Mouse (Mus musculus) urinary bladder, postnatal 36 days (tissue): ENCODE measurements at regions not wholly inside any gene's neighbourhood (a gene's known extent, or its start where the extent isn't known, plus 50 kb on each side); places are given as distances from the start of the nearest gene placed in this dataset.

Experiments
- DNase-seq, 2 experiments: peaks; one replicate each; pipeline ENCODE4 v3.0.0; 2022; ENCODE audit warnings: low spot score in 2 of 2, mixed read lengths in 1 of 2

DNA sequence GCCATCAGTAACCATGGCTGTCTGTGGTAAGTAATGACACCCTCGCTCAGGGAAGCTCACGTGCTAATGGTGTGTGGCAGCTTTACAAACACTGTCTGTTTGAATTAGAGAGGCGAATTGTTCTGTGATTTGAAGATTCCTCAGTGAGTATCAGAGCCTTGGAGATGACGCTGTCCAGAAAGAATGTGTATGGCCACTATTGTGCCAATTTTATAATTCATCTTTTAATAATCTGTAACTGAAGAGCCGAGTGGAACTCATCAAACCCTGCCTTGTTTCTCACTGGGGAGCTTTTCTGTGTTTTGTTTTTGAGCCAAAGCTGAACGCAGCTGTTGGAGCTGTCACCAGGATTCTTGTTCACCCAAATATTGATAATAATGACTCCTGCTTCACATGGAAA is 171.7 kb downstream of the Dact1 start:
- no peak for DNase-seq

DNA sequence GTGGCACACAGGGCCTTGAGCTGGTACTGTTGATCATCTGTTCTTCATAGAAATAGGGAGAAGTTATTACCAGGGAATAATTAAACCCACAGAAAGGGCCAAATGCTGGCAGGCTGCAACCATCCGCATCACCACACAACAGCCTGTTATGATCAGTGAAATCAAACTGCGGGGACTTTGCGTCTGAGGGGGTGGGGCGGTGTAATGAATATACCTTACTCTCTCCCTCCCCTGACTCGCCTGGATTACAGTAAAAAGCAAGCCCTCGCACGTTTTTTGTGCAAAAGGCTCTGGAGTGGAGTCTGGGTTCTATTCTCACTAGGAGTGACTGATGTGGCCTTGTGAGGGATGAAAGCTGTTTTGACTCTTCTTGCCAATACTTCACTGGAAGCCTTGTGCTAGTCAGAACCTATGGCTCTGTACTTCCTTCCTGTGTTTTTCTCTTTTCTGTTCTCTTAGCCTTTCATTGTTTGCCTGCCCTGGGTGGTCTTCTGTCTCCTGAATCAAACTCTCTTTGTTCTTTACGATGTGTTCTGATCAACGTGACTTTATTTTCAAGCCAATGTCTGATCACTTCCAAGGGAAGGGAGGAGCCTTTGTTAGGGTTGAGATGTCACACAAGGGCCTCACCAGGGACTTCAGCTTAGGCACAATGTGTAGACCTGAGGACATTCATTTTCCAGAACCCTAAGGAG is 172.4 kb downstream of the Dact1 start:
- DNase-seq: no peak

DNA sequence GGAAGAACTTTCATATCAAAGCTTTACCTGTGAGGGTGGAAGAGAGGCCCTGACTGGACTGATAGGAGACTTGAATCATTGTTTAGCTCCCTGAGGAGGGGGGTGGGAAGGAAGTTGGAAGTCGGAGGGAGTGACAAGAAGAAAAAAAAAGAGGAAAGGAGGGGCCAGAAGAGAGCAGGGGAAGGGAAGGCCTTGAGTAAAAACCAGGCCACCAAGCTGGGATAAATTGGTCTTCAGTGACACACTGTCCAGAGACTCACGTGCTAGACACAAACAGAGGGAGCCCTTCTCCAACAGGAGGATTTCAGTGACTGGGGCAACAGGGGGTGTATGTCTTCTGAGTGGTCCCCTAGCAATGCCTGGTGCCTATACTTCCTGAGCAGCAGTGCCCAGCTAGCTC is 172.9 kb downstream of the Dact1 start:
- DNase-seq: no peak

DNA sequence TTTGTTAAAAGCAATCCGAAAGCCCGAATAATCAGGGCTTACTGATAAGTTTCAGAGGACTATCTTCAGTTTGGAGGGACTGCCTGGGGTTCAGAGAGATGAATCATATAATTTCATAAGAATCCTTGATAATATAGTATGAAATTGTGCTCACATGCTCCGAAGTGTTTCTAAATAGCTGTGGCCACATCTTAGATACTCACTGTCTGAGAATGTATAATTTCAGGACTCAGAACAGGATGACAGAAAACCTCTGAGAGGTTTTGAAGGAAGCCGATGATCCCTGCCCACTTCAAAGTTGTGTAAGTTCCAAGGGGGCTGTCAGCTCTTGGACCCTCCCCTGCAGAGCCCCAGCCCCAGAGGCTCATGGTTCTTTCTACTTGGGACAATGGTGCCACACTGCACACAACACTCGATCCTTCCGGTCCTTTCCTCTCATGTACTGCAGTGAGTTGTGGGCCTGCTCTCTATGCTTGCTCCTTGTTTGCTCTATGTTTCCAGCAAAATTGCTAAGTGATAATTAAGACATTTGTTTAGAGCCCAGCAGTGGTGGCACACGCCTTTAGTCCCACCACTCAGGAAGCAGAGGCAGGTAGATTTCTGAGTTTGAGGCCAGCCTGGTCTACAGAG is 174.0 kb downstream of the Dact1 start:
- DNase-seq: no peak

DNA sequence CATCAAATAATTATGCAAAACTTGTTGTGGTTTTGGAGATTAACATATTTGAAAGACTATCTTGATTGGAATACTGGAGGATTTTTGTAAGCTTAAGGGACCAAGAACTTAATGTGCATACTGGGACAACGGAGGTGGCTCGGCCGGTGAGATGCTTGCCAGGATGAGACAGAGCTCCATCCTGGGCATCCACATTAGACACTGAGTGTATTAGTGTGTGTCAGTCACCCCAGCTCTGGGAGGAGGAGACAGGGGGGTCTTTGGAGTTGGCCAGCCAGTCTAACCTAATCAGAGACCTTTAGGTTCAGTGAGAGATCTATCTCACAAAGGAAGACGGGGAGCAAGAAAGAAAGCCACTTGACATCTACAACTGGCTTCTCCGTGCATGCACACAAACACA is 174.6 kb downstream of the Dact1 start:
- DNase-seq: no peak

DNA sequence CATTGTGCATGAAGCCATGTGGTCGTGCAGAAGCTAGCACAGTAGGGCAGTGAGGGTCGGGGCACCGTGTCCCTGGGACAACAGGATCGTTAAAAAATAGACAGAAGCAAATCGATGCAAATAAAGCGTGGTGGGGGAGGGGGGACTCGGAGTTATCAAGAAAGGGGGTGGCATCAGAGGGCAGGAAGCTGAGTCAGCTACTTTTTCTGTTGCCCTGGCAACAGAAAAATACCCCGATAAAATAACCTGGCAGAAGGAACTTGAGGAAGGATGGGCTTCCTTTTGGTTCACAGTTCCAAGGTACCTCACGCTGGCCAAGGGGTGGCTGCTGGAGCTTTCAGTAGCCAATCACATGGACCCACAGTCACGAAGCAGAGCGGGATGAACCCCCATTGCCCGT is 176.4 kb downstream of the Dact1 start:
- no peak for DNase-seq

DNA sequence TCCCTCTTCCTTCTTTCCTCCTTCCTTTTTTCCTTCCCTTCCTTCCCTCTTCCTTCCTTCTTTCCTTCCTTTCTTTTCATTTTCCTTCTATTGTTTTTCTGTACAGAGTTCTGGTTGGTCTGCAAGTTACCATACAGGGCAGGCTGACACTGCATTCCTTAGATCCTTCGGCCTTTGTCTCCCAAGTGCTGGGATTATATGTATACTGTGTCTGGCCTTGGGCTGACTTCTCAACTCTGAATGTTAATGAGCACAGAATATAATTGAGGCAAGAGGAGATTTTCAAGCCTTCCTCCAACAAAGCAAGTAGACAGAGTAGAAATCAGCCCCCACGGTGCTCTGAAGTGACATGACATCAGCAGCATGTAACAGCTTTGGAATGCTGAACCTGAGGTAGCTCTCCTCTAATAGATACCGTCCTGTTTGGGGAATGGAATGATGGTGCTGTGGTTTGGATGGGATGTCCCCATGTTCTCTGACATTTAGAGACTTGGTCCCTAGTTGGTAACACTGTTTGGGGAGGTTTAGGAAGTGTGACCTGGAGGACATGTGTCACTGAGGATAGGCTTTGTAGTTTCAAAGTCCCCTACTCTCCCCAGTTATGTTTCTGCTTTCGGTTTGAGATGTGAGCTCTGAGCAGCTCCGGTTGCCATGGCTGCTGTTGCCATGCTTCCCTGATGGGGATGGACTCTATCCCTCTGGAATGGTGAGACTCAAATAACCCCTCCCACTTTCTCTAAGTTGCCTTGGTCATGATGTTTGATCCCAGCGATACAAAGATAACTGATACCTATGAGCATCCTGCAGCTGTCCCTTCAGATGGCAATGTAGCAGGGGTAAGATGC is 178.1 kb downstream of the Dact1 start:
- DNase-seq: no peak

DNA sequence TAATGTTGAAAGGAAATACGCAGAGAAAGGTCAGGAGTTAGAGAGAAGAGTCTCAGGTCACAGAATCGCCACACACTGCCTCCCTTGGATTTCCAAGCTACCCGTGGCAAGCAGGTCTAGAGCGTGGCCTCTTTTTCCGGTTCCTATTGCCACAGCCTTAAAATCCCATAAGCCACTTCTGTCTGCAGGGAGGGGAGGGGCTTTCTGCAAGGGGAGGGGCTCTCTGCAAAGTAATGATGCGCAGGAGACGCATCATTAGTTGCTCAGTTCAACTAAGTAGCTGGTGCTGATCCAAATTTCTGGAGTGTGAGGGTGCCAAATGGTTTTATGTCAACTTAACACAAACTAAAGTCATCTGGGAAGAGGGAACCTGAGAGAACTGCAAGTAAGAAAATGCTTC is 179.6 kb downstream of the Dact1 start:
- no peak for DNase-seq

DNA sequence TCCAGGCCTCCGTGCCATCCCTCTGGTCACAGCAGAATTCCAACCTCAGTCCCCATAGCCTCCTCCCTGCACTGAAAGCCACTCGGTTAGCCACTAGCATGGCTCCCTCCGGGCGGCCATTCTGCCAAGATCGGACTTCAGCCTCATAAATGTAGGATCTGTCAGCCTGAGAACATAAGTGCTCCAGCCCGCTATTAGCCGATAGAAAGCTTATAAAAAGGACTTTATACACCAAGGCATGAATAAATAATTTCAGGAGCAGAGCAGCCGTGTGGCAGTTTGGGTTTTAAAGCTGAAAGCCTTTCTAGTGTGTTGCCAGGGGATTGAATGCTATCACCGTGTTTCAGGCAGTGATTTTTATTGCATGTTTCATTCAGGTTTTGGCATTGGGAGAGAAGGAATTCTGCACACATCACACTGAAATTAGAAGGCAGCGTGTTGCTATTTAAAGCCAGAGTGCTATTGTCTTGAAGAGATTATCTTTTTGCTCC is 185.2 kb downstream of the Dact1 start:
- DNase-seq: no peak

DNA sequence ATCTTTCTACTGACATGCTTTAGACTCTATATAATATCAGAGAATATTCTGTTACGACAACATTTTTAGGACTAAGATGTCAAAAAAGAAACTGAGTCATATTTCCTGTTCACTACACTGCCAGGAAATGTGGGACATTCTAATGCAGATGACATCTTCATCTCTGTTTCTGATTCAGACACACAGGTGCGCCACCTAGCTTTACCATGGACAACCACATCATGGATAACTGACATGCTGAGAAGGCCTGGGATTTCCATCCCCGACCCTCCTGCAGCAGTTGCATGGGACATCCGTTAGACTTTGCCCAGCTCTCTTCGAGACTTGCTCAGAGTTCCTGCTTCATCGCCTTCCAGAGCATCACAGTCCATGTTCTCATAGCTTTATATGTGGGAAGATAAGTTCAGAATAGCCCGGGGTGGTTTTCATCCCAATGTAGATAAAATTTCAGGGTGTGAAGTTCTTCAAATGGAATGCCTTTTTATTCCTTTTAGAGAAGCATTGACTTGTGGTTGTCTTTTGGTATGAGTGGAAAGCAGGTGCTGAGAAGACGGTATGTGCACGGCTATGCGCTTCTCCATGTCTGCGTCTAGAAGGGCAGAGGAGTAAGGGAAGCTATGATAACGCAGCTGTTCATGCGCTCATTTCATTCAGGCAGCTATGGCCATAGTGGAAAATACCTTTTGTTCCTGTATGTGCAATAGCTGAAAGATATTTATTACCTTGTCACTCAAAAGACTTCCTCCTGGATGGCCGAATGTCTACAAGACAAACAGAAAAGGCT is 188.8 kb downstream of the Dact1 start:
- no peak for DNase-seq

DNA sequence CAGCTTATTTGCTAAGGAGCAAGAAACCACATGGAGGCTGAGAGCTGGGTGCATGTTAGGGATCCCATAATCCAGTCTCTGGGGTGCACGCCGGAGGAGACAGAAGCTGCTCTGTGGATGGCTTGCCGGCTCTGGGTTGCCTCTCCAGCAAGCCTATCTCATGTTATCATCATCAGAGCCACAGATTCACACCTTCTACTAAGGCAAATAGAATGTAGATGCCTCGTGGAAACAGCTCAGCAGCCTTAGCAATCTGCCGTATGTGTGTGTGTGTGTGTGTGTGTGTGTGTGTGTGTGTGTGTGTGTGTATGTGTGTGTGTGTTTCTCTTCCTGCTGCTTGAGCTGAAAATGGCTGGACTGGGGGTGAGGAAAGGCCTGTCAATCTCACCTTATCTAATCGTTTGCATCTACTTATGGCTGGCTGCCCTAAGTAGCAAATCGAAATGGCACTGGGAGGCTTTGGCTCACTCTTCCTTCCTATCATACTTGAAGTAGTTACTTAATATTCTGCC is 191.7 kb downstream of the Dact1 start:
- no peak for DNase-seq

DNA sequence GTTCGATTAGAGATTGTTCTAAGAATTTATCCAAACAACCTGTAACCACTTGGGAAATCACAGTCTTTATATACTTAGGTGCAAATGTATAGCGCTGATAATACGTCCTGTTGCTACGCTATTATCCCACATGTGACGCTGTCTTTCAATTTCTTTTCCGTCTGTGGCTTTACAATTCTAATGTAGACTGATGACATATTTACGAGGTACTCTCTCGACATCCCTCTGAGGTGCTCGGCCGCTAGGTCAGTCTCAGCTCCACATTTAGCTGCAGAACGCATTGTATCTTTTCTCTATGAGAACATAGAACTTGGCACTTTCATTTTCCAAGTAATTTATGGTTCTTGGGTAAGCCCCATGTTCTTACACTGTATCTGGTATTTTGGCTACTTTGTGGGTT is 193.6 kb downstream of the Dact1 start:
- no peak for DNase-seq

DNA sequence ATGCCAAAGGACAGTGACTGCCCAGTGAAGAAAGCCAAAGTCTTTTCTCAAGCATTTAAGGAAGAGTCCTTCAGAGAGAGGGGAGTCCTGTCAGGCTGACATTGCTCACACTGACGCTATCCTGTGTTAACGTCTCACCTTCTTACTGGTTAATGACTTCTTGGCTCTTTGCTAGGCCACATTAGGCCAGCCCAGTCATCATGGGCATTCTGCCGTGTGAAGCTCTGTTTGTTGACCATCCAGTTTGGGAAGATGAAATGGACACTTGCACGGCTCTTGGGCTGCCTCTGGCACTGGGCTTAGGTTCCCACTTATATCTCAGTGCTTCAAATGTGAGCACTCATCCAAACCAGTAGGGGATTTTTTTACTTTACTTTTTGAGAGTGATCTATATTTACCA is 196.5 kb downstream of the Dact1 start:
- no peak for DNase-seq

DNA sequence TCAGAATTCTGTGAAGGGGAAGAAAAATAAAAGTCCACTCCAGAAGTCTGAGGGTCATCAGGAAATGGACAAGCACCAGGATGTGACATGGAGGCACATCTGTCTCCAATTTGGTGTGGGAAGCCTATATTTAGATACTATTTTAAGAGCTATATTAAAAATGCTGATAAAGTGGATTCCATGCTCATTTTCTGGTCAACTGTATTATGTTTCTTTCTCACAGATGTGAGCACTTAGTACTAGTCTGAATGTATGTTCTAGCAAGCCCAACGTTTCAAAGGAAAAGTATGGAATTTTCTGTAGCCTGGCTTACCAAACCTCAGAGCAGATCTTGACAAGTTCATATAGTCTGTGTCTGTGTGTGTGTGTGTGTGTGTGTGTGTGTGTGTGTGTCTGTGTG is 197.0 kb downstream of the Dact1 start:
- no peak for DNase-seq

DNA sequence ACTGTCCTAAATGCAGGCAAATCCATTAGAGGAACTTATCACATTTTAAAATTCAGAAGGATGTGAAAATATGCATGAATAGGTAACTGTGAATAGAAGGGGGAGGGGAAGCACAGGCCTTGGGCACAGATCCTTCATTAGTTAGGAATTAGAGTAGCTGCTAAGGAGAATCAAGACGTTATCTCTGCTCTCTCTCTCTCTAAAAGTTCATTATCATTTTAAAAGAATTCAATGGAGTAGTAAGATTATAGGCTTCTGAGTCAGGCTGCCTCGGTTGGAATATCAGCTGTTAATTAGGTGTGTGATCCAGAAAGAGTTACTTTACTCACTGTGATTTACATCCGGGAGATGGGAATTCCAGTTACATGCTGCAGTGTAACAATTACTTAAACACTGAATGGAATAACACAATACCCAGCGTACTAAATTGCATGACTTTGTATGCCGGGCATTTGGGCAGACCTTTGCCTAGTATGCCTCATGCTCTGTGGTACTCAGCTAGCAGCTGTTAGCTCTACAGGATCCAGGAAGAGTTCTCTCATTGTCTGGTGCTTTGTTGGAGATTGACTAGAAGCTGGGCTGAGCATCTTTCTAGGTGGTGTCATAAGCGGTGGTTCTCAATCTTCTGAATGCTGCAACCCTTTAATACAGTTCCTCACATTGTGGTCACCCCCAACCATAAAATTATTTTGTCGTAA is 203.4 kb downstream of the Dact1 start:
- no peak for DNase-seq

DNA sequence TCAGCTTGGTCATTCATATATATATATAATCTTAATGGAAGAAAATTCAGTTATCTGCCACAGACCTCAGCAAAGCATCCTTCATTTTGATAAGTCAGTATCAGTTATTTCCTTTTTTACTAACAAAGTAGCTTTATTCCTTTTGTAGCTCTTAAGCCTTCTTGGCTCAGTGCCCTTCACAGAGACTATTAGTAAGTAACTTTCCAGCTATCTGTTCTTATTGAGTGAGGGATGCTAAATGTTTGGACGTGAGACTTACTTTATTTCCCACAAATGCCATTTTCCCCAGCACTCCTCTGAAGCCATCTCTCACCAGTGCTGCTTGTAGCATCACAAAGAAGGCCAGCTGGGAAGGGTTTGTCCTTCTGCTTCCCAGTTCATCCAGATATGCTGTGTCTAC is 209.8 kb downstream of the Dact1 start:
- DNase-seq: no peak

DNA sequence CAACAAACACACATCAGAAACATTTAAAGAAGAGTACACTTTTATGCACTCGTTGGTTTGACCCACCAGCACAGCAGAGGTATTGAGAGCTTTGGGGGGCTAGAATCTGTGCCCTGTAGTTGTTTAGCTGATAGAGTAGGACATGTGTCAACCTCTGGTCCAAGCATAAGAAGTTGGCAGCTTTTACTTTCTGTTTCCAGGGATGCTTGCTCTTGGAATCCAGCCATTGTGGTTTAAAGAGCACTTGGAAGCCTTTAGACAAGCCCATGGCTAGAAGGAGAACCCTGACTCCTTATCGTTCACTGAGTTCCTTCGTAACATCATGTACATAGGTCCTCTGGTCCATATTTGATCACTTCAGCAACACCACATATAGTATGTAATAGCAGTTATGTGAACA is 212.3 kb downstream of the Dact1 start:
- DNase-seq: no peak

DNA sequence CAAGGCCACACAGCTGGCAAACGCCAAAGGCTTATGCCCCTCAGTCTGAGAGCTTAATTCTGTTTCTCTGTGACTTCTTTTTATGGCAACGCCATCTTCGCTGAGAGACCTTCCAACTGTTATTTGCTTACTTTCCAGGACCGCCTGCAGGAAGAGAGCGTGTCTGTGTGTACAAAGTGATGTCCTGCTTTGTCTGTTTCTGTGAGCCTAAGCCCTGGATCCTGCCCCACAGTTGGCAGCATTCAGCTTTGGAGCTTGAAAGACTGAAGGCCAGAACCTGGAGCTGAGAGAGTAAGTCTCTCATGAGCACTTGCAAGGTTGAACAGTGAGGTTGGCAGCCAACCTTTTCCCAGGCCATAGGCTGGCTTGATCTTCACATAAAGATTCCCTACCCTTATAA is 212.8 kb downstream of the Dact1 start:
- peak in 1 of 2 experiments; percentile 3 for DNase-seq

DNA sequence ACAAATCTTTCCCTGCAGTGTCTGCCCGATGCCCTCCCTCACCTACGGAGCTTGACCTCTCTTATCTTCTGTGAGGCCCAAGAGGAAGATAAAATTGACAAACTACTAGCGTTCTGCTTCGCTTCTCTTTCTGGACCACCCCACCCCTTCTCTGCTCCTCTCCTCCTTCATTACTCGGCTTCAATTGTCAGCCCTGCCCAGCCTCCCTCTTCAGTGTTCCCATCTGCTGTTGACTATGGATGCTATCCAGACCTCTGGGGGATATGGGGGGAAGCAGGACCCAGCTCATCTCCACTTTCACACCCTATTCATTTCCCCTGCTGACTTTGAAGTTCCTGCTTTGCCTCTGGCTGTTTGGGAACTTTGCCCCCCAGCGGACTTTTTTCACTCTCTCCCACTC is 214.5 kb downstream of the Dact1 start:
- no peak for DNase-seq

DNA sequence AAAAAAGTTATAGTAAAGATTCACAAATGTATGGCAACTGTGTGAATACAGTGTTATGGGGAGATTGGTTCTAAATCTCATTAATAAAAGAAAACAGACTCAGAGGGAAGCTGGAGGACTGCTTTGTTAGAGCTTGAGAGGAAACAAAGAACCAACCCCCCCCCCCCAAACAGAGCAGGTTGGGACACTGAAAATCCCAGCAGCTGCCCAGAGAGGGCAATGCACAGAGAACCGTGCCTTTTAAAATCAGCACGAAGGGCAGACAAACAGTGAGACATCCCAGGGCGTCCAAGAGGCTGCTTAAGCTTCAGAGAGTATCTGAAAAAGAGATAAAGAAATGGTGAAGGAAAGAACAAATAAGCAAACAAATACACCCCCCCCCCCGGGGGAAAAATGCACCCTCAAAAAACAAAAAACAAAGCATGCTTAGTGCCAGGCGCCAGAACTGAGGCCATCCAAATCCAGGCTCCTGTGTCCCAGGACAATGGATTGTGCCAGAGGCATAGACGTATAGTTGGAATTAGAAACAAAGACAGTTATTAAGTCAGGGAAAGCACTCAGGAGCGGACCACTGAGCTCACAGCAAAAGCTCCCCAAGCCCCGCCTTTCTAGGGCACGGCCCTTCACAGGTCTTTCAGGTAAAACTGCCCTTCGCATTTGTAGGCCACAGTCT is 215.7 kb downstream of the Dact1 start:
- no peak for DNase-seq

DNA sequence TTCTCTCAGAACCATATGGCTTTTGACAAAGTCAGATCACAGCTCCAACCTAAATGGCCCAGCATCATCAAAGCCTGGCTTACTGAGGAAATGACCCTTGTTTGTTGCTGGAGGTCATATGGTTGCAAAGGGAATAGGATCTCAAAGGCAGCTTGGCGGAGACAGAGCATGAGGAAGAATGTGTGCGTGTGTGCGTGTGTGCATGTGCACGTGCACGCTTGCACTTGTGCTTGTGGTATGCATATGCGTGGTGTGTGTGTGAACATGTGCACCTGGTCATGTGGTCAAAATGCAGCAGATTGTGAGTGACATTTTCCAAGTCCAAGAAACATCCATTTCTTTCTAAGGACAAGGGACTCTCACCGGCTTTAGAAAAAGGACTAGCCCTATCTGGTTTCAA is 216.9 kb downstream of the Dact1 start:
- DNase-seq: no peak
